27 mouse cellular contexts compared by ENCODE assay signal in the genomic region with DNA sequence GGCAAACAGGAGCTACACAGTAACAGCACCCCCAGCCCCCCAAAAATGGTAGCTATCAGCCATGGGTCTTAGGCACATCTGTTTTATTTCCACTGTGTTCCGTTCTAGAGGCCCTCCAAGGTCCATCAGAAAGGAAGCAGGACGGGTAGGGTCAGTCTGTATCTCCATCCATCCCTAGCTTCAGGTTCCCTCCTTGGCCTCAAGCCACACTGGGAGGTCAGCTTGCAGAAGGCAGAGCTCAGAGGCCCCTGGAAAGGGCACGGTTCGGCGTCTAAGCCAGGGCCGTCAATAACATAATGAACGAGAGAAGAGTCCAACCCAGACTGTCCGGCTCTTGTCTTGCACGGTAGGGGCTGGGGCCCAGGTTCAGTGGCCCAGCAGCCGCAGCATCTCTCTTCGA. TPM values are rescaled to one million over a fixed set of nuclear protein-coding genes. Genes with fewer than 3 reads are reported as not detected.
"Had no signal": no experiment of that assay in that cellular context is flagged by ENCODE, and none has a peak within 500 bp of the region (broad histone marks: within the 10 kb centered on the region; RNA-seq: fewer than 3 reads in every experiment).

No protein-coding gene starts in this region.

- H3K27ac ChIP-seq: kidney, embryonic 15.5 days; left cerebral cortex, adult 2 months; liver, embryonic 13.5 days; neural tube, embryonic 12.5 days had no signal

- H3K4me3 ChIP-seq: left cerebral cortex, adult 2 months; liver, embryonic 13.5 days; neural tube, embryonic 12.5 days had no signal

- DNase-seq: kidney, postnatal 10 days; kidney, postnatal 36 days; layer of hippocampus, postnatal 36 days; liver, embryonic 13.5 days; lung, adult 2 months; lung, postnatal 14 days; lung, postnatal 4 days; midbrain, embryonic 14.5 days; thymus, adult 18-20 months; thymus, postnatal 36 days had no signal

RNA-seq across cellular contexts. Expression of gene Grin2c, which starts 0.9 kb away (rescaled TPM):
- total RNA-seq: liver, adult 2 months; megakaryocyte progenitor cell, adult 5-6 weeks; megakaryocyte-erythroid progenitor cell, adult 5-6 weeks had no signal
- polyA plus RNA-seq: kidney, embryonic 15.5 days; stomach, embryonic 16.5 days had no signal

RNA-seq across cellular contexts. Expression of gene Fads6, which starts 29.5 kb away (rescaled TPM):
- total RNA-seq: megakaryocyte-erythroid progenitor cell, adult 5-6 weeks had no signal

RNA-seq across cellular contexts. Expression of gene Otop2, which starts 39.0 kb away (rescaled TPM):
- total RNA-seq: layer of hippocampus, postnatal 10 days; liver, adult 2 months; megakaryocyte progenitor cell, adult 5-6 weeks; megakaryocyte-erythroid progenitor cell, adult 5-6 weeks; neutrophil, adult 5-6 weeks had no signal
- polyA plus RNA-seq: limb, embryonic 11.5 days; liver, adult 2 months; liver, embryonic 13.5 days; liver, embryonic 16.5 days; lung, embryonic 16.5 days; midbrain, embryonic 11.5 days; midbrain, embryonic 14.5 days; neural tube, embryonic 12.5 days; spleen, adult 2 months; urinary bladder, adult 2 months had no signal

RNA-seq across cellular contexts. Expression of gene Ush1g, which starts 53.9 kb away (rescaled TPM):
- total RNA-seq: megakaryocyte progenitor cell, adult 5-6 weeks; megakaryocyte-erythroid progenitor cell, adult 5-6 weeks; midbrain, postnatal 0 days; neutrophil, adult 5-6 weeks had no signal
- polyA plus RNA-seq: kidney, embryonic 15.5 days; limb, embryonic 11.5 days; limb, embryonic 14.5 days; lung, embryonic 16.5 days; urinary bladder, adult 2 months had no signal
